Mouse (Mus musculus) megakaryocyte-erythroid progenitor cell, adult 5-6 weeks (primary cell): ENCODE data around the gene Ptpre. TPM values are rescaled to one million over a fixed set of nuclear protein-coding genes. Genes with fewer than 3 reads are reported as not detected.
A peak's percentile ranks its signal among the peaks of the same experiment; 100 is the strongest.

Source experiments
- ATAC-seq: replicated peaks from 2 replicates; pipeline ENCODE4 v1.8.0; 2016; ENCODE audit warnings: mild to moderate bottlenecking, inconsistent platforms; ENCODE audit not compliant: severe bottlenecking, poor library complexity, low FRiP score, low TSS enrichment
- total RNA-seq, 2 experiments: library from RNA; stranded (forward) in 1 of 2; stranded (reverse) in 1 of 2; fragments of 200-1000, 215-1000 nt in 1 of 2; fragments of >200 nt in 1 of 2; fragmentation: Nextera tagmentation in 1 of 2; gene quantifications; 2 replicates each; pipeline ENCODE4 v1.2.3; 2014 to 2017

Gene Ptpre
- total RNA-seq, 2 experiments from 2014 or later, result 21.4 to 33.6 TPM

DNA sequence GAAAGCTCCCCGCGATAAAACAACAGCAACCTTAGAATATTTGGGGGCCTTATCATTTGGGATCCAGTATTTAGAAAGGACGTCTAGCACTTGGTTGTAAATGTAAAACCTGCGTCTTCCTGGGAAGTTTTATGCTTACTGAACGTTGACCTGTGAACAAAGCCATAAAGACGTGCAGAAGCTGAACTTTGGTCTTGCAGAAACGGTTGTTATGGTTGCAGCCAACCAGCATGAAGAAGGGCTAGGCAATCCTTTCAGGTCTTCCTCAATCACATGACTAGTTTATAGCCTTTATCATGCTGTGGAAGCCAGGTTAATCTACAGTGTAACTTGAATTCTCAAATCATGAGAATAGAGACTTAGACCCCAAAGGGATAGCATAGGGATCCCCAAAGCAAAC, 8.8 kb upstream of the Ptpre start, which contains the start of gene Clrn3:
Gene Clrn3, minus strand, starts transcription at position 140 of the 400 bp plus-strand sequence.
- ATAC-seq, result no peak

DNA sequence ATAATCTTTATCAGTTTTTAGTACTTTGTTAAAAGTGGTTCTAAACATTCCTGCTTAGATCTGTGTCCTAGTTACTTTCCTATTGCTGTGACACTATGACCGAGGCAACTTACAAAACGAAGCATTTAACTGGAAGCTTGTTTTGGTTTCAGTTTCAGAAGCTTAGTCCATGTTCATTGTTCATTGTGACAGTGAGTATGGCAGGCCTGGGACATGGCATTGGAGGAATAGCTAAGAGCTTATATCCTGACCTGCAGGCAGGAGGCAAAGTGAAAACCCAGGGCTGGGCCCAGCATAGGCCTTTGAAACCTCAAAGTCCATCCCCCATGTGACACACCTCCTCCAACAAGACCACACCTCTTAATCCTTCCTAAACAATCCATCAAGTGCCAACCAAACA, 8.2 kb upstream of the Ptpre start:
- ATAC-seq, result no peak

- 0 out of 2 replicates have a peak, but pooled peaks have one; percentile 8 for ATAC-seq
Measured at GRCm38 (mm10) chr7:135534548-135535189, 2.6 kb upstream of the Ptpre start.

DNA sequence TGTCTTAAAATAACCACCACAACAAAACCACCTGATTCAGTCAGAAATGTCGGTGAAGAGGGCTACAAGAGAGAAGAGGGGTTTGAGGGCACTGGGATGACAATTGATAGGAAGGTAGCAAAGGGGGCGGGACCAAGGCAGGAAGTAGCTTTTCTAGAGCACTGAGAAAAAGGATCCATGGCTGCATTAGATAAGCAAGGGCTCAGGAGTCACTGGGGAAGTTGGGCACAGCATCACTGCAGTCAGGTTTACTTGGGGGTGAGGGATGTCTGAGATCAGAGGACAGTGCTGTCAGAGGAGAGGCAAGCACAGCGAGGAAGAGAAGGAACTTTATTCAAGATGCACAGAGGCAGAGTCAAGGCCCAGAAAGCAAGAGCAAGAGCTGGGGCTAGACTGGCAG, 1.4 kb upstream of the Ptpre start:
- peak; percentile 37 for ATAC-seq

- 0 out of 2 replicates have a peak, but pooled peaks have one; percentile 4 for ATAC-seq
Measured at GRCm38 (mm10) chr7:135537948-135538741, 864 bp downstream of the Ptpre start.

DNA sequence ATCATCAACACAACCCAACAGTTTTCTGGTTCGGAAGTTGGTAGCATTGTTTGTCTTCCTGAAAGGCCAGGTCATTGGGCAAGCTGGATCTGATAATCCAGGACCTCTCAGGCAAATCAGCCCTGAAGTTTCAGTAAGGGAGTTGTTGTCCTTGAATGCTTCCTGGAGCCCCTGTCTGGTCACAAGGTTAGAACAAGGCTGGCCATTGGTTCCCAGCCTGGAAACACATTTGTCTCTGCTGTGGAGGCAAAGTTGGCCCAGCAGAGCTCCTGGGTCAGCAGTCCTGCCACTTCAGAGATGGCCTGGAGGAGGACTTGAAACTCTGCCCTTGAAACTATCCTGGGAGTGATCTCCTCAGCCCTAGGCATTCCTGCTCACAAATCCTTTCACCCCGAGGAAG, 2.1 kb downstream of the Ptpre start:
- no peak for ATAC-seq

DNA sequence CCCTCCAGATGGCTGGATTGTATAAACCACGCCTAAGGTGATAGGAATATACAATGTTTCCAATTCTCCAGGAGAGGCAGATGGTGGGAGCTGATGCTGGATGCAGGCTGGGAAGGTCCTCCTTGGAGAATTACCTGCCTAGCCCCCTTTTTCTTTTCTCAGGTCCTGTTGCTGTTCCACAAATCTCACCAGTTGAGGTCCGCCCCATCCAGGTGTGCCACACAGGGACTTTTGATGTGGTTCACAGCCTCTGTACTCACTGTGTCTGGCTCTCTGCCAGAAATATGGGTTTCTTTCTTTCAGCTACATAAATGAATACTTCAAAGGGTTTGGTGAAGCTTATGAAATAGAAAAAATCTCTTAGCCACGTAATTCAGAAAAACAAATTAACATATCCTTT, 5.0 kb downstream of the Ptpre start:
- ATAC-seq, result no peak

- no peak for ATAC-seq
Measured at GRCm38 (mm10) chr7:135543033-135543432, 5.8 kb downstream of the Ptpre start.

GRCm38 (mm10) chr7:135544321-135544720, 7.0 kb downstream of the Ptpre start:
- no peak for ATAC-seq

GRCm38 (mm10) chr7:135545957-135546356, 8.7 kb downstream of the Ptpre start:
- ATAC-seq, result no peak

GRCm38 (mm10) chr7:135546530-135546929, 9.2 kb downstream of the Ptpre start:
- no peak for ATAC-seq

GRCm38 (mm10) chr7:135548434-135548833, 11.2 kb downstream of the Ptpre start:
- no peak for ATAC-seq

- ATAC-seq, result no peak
Measured at GRCm38 (mm10) chr7:135551547-135551946, 14.3 kb downstream of the Ptpre start.

- ATAC-seq, result peak; percentile 76
Measured at GRCm38 (mm10) chr7:135553550-135553949, 16.3 kb downstream of the Ptpre start.

- no peak for ATAC-seq
Measured at GRCm38 (mm10) chr7:135556663-135557402, 19.6 kb downstream of the Ptpre start.

- no peak for ATAC-seq
Measured at GRCm38 (mm10) chr7:135560280-135560679, 23.0 kb downstream of the Ptpre start.

GRCm38 (mm10) chr7:135564022-135564421, 26.7 kb downstream of the Ptpre start:
- no peak for ATAC-seq

GRCm38 (mm10) chr7:135566013-135566412, 28.7 kb downstream of the Ptpre start:
- ATAC-seq, result no peak

- ATAC-seq, result 0 out of 2 replicates have a peak, but pooled peaks have one; percentile 22
Measured at GRCm38 (mm10) chr7:135567582-135567981, 30.3 kb downstream of the Ptpre start.

DNA sequence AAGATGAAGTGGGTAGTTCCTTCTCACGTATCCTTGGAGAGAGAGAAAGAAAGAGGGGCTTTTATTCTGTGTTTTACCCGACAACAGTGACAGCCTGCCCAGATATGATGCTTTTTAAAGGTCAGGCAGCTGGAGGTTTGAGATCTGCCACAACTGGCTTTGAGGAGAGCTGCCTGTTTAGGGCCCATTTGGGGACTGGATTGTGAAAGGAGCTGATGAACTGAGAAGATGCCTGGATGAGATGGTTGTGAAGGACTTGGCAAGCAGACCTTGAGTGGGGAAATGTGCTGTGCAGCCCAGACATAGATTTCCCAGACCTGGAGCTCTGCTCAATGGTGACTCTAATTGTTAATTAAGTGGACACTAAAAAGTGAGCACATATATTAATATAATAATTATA, 31.3 kb downstream of the Ptpre start:
- no peak for ATAC-seq
